Mouse (Mus musculus) adrenal gland, postnatal 4 days (tissue): ENCODE results near the gene Fer. TPM values are rescaled to one million over a fixed set of nuclear protein-coding genes. Genes with fewer than 3 reads are reported as not detected.

Experiments used
- DNase-seq, 2 experiments: peaks; one replicate each; pipeline ENCODE4 v3.0.0; 2021 to 2022; ENCODE audit warnings: low spot score in 2 of 2, mixed read lengths in 2 of 2
- total RNA-seq, 2 experiments: library from RNA; stranded (reverse); gene quantifications; 2 replicates each; pipeline ENCODE4 v1.2.3; 2021

Gene Fer
- total RNA-seq, 2 experiments from 2014 or later: 23.6 to 27.4 TPM

- DNase-seq: peak; percentile 96 to 98
Observed at GRCm38 (mm10) chr17:63863647-63864149, 836 bp downstream of the Fer start, which contains the start of gene A930002H24Rik. Gene A930002H24Rik (minus strand): TSS chr17:63863791.

GRCm38 (mm10) chr17:63864171-63864571, 1.3 kb downstream of the Fer start:
- peak in 1 of 2 experiments; percentile 41 for DNase-seq

GRCm38 (mm10) chr17:63871773-63872172, 8.9 kb downstream of the Fer start:
- DNase-seq: no peak

GRCm38 (mm10) chr17:63878889-63879288, 16.0 kb downstream of the Fer start:
- no peak for DNase-seq

GRCm38 (mm10) chr17:63880009-63880408, 17.1 kb downstream of the Fer start:
- DNase-seq: no peak

- no peak for DNase-seq
Observed at GRCm38 (mm10) chr17:63886988-63887387, 24.1 kb downstream of the Fer start.

- no peak for DNase-seq
Observed at GRCm38 (mm10) chr17:63890611-63891010, 27.7 kb downstream of the Fer start.

GRCm38 (mm10) chr17:63895829-63896228, 33.0 kb downstream of the Fer start:
- no peak for DNase-seq

GRCm38 (mm10) chr17:63897050-63897449, 34.2 kb downstream of the Fer start:
- DNase-seq: no peak

- no peak for DNase-seq
Observed at GRCm38 (mm10) chr17:63909297-63909696, 46.4 kb downstream of the Fer start.

- DNase-seq: no peak
Observed at GRCm38 (mm10) chr17:63921601-63922203, 58.8 kb downstream of the Fer start.

GRCm38 (mm10) chr17:63925581-63925980, 62.7 kb downstream of the Fer start:
- DNase-seq: no peak

- no peak for DNase-seq
Observed at GRCm38 (mm10) chr17:63930634-63931033, 67.8 kb downstream of the Fer start.

- no peak for DNase-seq
Observed at GRCm38 (mm10) chr17:63931556-63931955, 68.7 kb downstream of the Fer start.

- DNase-seq: no peak
Observed at GRCm38 (mm10) chr17:63935408-63935807, 72.5 kb downstream of the Fer start.

GRCm38 (mm10) chr17:63937886-63938285, 75.0 kb downstream of the Fer start:
- no peak for DNase-seq

GRCm38 (mm10) chr17:63946772-63947171, 83.9 kb downstream of the Fer start:
- DNase-seq: no peak

GRCm38 (mm10) chr17:63948811-63949210, 85.9 kb downstream of the Fer start:
- no peak for DNase-seq

- DNase-seq: no peak
Observed at GRCm38 (mm10) chr17:63951436-63951835, 88.6 kb downstream of the Fer start.

- DNase-seq: no peak
Observed at GRCm38 (mm10) chr17:63967091-63967490, 104.2 kb downstream of the Fer start.

GRCm38 (mm10) chr17:63969448-63969847, 106.6 kb downstream of the Fer start:
- DNase-seq: no peak

- DNase-seq: no peak
Observed at GRCm38 (mm10) chr17:63970239-63970638, 107.4 kb downstream of the Fer start.

GRCm38 (mm10) chr17:63970939-63971338, 108.1 kb downstream of the Fer start:
- DNase-seq: no peak
